Mouse (Mus musculus): Measurements from ENCODE around the gene Itfg2.
"Not testable (repeated sequence)": the region's sequence is repeated elsewhere in the genome, so short reads cannot be mapped to it uniquely, and the experiment has no call there.

Itfg2 gene

GRCm38 (mm10) chr6:128383752-128384151, 41.0 kb downstream of the Itfg2 start:
- no peak for DNase-seq (ENCODE audit: low read depth, low spot score)

- no peak for DNase-seq (ENCODE audit: low read depth, low spot score)
These were observed 43.5 kb downstream of the Itfg2 start for GRCm38 (mm10) chr6:128381254-128381653.

- DNase-seq (ENCODE audit: low read depth, low spot score) = not testable (repeated sequence)
These were observed 44.0 kb downstream of the Itfg2 start for GRCm38 (mm10) chr6:128380594-128381167.

- no peak for DNase-seq (ENCODE audit: low read depth, low spot score)
These were observed 45.1 kb downstream of the Itfg2 start for GRCm38 (mm10) chr6:128379636-128380035.

GRCm38 (mm10) chr6:128376371-128377085, 48.2 kb downstream of the Itfg2 start:
- no peak for DNase-seq (ENCODE audit: low read depth, low spot score)

GRCm38 (mm10) chr6:128375192-128375591, 49.5 kb downstream of the Itfg2 start, which contains the start of the genes Tex52 and Gm44596:
Gene Tex52, plus strand, starts transcription at chr6:128375456.
Gene Gm44596, plus strand, starts transcription at chr6:128375503.
- DNase-seq (ENCODE audit: low read depth, low spot score) = no peak

- no peak for DNase-seq (ENCODE audit: low read depth, low spot score)
These were observed 54.7 kb downstream of the Itfg2 start for GRCm38 (mm10) chr6:128370040-128370439.

- DNase-seq (ENCODE audit: low read depth, low spot score) = no peak
These were observed 58.3 kb downstream of the Itfg2 start for GRCm38 (mm10) chr6:128366466-128366865.

GRCm38 (mm10) chr6:128364721-128365120, 60.0 kb downstream of the Itfg2 start:
- DNase-seq (ENCODE audit: low read depth, low spot score) = no peak

- DNase-seq (ENCODE audit: low read depth, low spot score) = no peak
These were observed 61.5 kb downstream of the Itfg2 start for GRCm38 (mm10) chr6:128363007-128363825.

GRCm38 (mm10) chr6:128362381-128363006, 62.2 kb downstream of the Itfg2 start, which contains the start of the genes Rhno1 and Foxm1:
Gene Rhno1, minus strand, starts transcription at chr6:128362911.
Gene Foxm1, plus strand, starts transcription at chr6:128362967.
- DNase-seq (ENCODE audit: low read depth, low spot score) = peak; percentile 79

- no peak for DNase-seq (ENCODE audit: low read depth, low spot score)
These were observed 62.8 kb downstream of the Itfg2 start for GRCm38 (mm10) chr6:128361901-128362300.

Measured in forelimb bud, embryonic 11.5 days (tissue).